Mouse (Mus musculus) intestine, embryonic 16.5 days (tissue): ENCODE results near the gene Ccdc82. TPM values are rescaled to one million over a fixed set of nuclear protein-coding genes. Genes with fewer than 3 reads are reported as not detected.

Experiments used
- ATAC-seq: fragments of 200-750 bp; cut with Nextera tagmentation; 2 replicates; pipeline ENCODE4 v1.8.0; 2017; ENCODE audit warnings: moderate TSS enrichment, moderate library complexity
- H3K27ac ChIP-seq: fragments of 300-500 bp; sonication (generic); 2 replicates; pipeline ENCODE4 v1.5.1; 2014; ENCODE audit warnings: mild to moderate bottlenecking, low read length
- H3K27me3 ChIP-seq: fragments of 300-500 bp; sonication (generic); replicated peaks from 2 replicates; pipeline ENCODE4 v1.6.1; 2014; ENCODE audit warnings: low read length, control low read depth, mixed read lengths; ENCODE audit not compliant: control insufficient read depth, insufficient read depth
- H3K36me3 ChIP-seq: fragments of 300-500 bp; sonication (generic); 2 replicates; pipeline ENCODE4 v1.6.1; 2014; ENCODE audit warnings: low read length, control low read depth; ENCODE audit not compliant: control insufficient read depth, insufficient read depth
- H3K4me1 ChIP-seq: fragments of 300-500 bp; sonication (generic); 2 replicates; pipeline ENCODE4 v1.6.1; 2014; ENCODE audit warnings: low read length, control low read depth, mixed read lengths; ENCODE audit not compliant: control insufficient read depth, insufficient read depth
- H3K4me2 ChIP-seq: fragments of 300-500 bp; sonication (generic); 2 replicates; pipeline ENCODE4 v1.6.1; 2014; ENCODE audit warnings: low read depth, low read length, control low read depth
- H3K4me3 ChIP-seq: fragments of 300-500 bp; sonication (generic); 2 replicates; pipeline ENCODE4 v1.5.1; 2014; ENCODE audit warnings: mild to moderate bottlenecking, low read length
- H3K9ac ChIP-seq: fragments of 300-500 bp; sonication (generic); 2 replicates; pipeline ENCODE4 v1.6.1; 2014; ENCODE audit warnings: low read depth, low read length
- H3K9me3 ChIP-seq: fragments of 300-500 bp; sonication (generic); 2 replicates; pipeline ENCODE4 v1.6.1; 2016; ENCODE audit warnings: low read length, control low read depth; ENCODE audit not compliant: control insufficient read depth
- WGBS: fragments of 180-500 bp; shearing (Covaris S2); extraction: QIAGEN DNeasy Blood & Tissue Kit; methylation state at CpG from one replicate; pipeline ENCODE4 v1.1.7; 2014; 5-methylcytosine and 5-hydroxymethylcytosine counted together
- polyA plus RNA-seq: library from polyadenylated mRNA; unstranded; fragments of >200 nt; fragmentation: Nextera tagmentation; extraction: Ambion mirVana; gene quantifications from 2 replicates; pipeline ENCODE4 v1.2.1, GENCODE M21; 2015

Gene Ccdc82
- polyA plus RNA-seq, 1 experiment from 2014 or later = 7.5 TPM

- Histone ChIP-seq H3K9ac (no peak overlapping the region), H3K4me1 (peaks cover 17% of the 10 kb centered on the region), H3K27ac (no peak overlapping the region), H3K36me3 (no peaks in the 10 kb centered on the region), H3K27me3 (no peaks in the 10 kb centered on the region), H3K4me3 (no peak overlapping the region), H3K4me2 (no peak overlapping the region), H3K9me3 (no peaks in the 10 kb centered on the region)
- ATAC-seq = peak; percentile 62
- 35% methylated on average over 6 of the region's 6 CpGs for WGBS
These were observed 57.2 kb downstream of the Ccdc82 start for GRCm38 (mm10) chr9:13303976-13304375.

- H3K4me1 ChIP-seq = peaks cover 11% of the 10 kb centered on the region
- no peak overlapping the region for H3K4me3 ChIP-seq
- H3K27ac ChIP-seq = no peak overlapping the region
- H3K9ac ChIP-seq = no peak overlapping the region
- no peaks in the 10 kb centered on the region for H3K27me3 ChIP-seq
- 87% methylated on average over 3 of the region's 3 CpGs for WGBS
- no peaks in the 10 kb centered on the region for H3K36me3 ChIP-seq
- H3K4me2 ChIP-seq = no peak overlapping the region
- no peak for ATAC-seq
- no peaks in the 10 kb centered on the region for H3K9me3 ChIP-seq
These were observed 59.7 kb downstream of the Ccdc82 start for GRCm38 (mm10) chr9:13306471-13306870.

DNA sequence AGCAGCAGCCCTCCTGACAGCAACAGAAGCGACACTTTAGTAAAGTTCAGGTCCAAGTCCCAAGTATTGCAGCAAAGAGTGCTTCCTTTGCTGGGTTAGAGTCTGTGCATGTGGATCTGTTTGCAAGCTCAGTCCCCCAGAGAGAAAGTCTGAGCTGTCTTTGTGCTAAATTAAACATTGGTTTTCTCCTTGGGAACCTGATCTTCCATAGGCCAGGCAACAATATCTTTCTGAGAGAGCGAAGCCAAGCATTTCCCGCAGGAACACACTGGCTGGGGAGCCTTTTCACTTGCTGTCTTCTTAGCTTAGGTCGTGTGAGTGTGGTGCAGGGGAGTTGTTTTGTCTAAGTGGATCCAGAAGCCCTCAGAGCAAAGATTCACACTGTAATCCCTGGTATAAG lies 60.5 kb downstream of the Ccdc82 start:
- peaks cover 3% of the 10 kb centered on the region; the same call in 1 of the 2 replicates for H3K4me1 ChIP-seq
- no peaks in the 10 kb centered on the region for H3K9me3 ChIP-seq
- H3K27me3 ChIP-seq = no peaks in the 10 kb centered on the region
- no peak overlapping the region for H3K27ac ChIP-seq
- no peak overlapping the region for H3K4me3 ChIP-seq
- no peak overlapping the region for H3K4me2 ChIP-seq
- WGBS = 56% methylated on average over 4 of the region's 4 CpGs
- H3K36me3 ChIP-seq = no peaks in the 10 kb centered on the region
- no peak for ATAC-seq
- H3K9ac ChIP-seq = no peak overlapping the region

DNA sequence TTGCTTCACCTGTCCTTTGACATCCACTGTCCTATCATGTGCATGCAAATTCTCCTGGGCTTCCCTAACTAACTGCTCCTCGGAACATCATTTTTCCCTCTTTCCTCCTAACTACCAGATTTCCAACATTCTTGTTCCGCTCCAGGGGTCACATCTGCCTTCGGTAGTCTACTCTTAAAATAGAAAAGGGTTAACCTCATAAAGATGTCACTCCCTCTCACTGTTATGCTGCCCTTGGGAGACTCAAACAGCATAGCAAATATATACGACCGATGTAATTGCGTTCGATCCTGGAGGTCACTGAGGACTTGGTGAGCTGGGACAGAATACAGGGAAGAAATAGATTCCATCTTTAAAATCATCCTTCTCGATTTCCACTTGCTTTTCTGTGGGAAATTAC lies 62.0 kb downstream of the Ccdc82 start:
- WGBS = 67% methylated on average over 8 of the region's 8 CpGs
- Histone ChIP-seq H3K4me2 (no peak overlapping the region), H3K9ac (no peak overlapping the region), H3K9me3 (no peaks in the 10 kb centered on the region), H3K27ac (no peak overlapping the region), H3K27me3 (no peaks in the 10 kb centered on the region), H3K4me3 (no peak overlapping the region), H3K36me3 (no peaks in the 10 kb centered on the region), H3K4me1 (no peaks in the 10 kb centered on the region)
- no peak for ATAC-seq

- Histone ChIP-seq H3K9ac (no peak overlapping the region), H3K27ac (no peak overlapping the region), H3K4me1 (no peaks in the 10 kb centered on the region), H3K36me3 (no peaks in the 10 kb centered on the region), H3K9me3 (no peaks in the 10 kb centered on the region), H3K27me3 (no peaks in the 10 kb centered on the region), H3K4me3 (no peak overlapping the region), H3K4me2 (no peak overlapping the region)
- no peak for ATAC-seq
- WGBS = 70% methylated on average over 7 of the region's 7 CpGs
These were observed 63.1 kb downstream of the Ccdc82 start for GRCm38 (mm10) chr9:13309807-13310206.

- Histone ChIP-seq H3K27ac (no peak overlapping the region), H3K36me3 (no peaks in the 10 kb centered on the region), H3K4me3 (no peak overlapping the region), H3K9ac (no peak overlapping the region), H3K4me1 (no peaks in the 10 kb centered on the region), H3K9me3 (no peaks in the 10 kb centered on the region), H3K4me2 (no peak overlapping the region), H3K27me3 (no peaks in the 10 kb centered on the region)
- 70% methylated on average over 3 of the region's 3 CpGs for WGBS
- no peak for ATAC-seq
These were observed 63.5 kb downstream of the Ccdc82 start for GRCm38 (mm10) chr9:13310236-13310635.

DNA sequence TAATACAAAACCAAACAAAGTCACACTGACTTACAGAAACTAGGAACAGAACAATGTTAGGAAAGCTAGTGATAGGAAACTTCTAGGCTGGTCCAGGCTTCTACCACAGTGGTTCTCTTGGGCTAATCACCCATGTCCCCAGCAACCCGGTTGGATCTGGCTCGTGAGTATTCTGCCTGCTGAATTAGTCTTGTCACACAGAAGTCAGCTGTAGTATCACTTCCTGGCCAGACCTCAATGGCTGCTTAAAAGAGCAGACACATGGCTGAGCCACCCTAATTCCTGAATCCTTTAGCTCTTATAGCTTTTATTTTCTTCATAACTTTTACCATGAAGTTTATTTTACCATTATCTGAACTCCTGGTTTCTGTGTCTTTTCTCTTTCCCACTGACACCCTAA lies 64.3 kb downstream of the Ccdc82 start:
- no peaks in the 10 kb centered on the region for H3K36me3 ChIP-seq
- no peak overlapping the region for H3K9ac ChIP-seq
- peaks cover 4% of the 10 kb centered on the region; the same call in 1 of the 2 replicates for H3K4me1 ChIP-seq
- 45% methylated on average over 2 of the region's 2 CpGs for WGBS
- no peak overlapping the region for H3K4me3 ChIP-seq
- no peaks in the 10 kb centered on the region for H3K27me3 ChIP-seq
- ATAC-seq = no peak
- H3K4me2 ChIP-seq = no peak overlapping the region
- H3K27ac ChIP-seq = no peak overlapping the region
- H3K9me3 ChIP-seq = no peaks in the 10 kb centered on the region

DNA sequence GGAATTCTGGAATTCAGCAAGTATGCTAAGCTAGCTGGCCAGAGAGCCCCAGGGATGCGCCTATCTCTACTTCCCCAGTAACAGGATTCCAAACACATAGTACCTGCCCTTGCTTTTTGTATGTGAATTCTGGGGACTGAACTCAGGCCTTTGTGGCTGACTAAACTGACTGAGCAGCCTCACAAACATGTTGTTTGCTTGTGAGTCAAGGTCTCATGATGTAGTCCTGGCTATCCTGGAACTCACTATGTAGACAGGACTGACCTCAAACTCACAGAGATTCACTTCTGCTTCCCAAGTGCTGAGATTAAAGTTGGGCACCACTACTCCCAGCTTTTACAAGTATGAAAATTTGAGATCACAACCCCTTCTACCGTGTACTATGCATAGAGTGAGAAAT lies 67.2 kb downstream of the Ccdc82 start:
- no peak for ATAC-seq
- H3K9me3 ChIP-seq = no peaks in the 10 kb centered on the region
- no peaks in the 10 kb centered on the region for H3K36me3 ChIP-seq
- 88% methylated on average over 2 of the region's 2 CpGs for WGBS
- H3K4me3 ChIP-seq = no peak overlapping the region
- peaks cover 4% of the 10 kb centered on the region; the same call in 1 of the 2 replicates for H3K4me1 ChIP-seq
- H3K27ac ChIP-seq = no peak overlapping the region
- H3K4me2 ChIP-seq = no peak overlapping the region
- no peaks in the 10 kb centered on the region for H3K27me3 ChIP-seq
- no peak overlapping the region for H3K9ac ChIP-seq

DNA sequence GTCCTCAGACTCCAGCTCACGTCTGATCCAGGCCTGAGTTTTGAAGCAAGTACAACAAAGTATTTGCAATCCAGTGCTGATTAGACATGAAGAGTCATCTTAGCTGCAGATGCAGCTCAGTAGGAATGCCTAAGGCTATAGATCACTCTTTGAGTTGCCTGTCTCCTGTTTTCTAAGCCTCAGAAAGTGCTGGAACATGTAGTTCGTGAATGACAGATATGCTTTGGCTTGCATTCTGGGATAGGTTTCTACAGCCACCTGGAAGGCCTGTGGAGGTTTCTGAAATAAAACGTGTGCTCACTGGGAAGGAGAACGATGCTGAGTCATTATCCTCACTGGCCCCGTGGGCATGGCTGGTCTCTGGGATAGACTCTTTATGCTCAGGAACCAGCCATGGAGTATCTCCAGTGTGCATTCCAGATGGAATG lies 67.8 kb downstream of the Ccdc82 start:
- ATAC-seq = no peak
- H3K4me2 ChIP-seq = no peak overlapping the region
- WGBS = 74% methylated on average over 5 of the region's 5 CpGs

DNA sequence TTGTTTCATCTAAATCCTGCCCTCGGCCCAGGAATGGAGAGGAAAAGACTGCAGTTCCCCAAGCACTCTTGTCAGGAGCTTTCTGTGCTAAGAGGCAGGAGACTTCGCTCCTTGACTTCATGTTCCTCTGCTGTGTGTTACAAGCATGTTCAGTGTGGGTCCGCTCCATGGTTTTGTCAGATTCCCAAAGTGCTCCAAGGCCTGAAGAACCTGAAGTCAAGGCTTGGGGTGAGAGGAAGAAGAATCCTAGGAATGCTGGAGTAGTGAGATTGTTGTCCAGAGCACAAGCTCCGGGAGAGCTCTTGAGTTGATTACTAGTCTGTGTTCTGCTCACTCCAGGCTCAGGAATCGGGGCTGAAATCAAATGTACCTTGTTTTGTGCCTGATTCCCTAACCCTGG lies 68.6 kb downstream of the Ccdc82 start:
- ATAC-seq = no peak
- Histone ChIP-seq H3K9me3 (no peaks in the 10 kb centered on the region), H3K9ac (no peak overlapping the region), H3K4me3 (no peak overlapping the region), H3K4me2 (no peak overlapping the region), H3K27ac (no peak overlapping the region), H3K4me1 (peaks cover 4% of the 10 kb centered on the region; the same call in 1 of the 2 replicates), H3K27me3 (no peaks in the 10 kb centered on the region), H3K36me3 (no peaks in the 10 kb centered on the region)
- WGBS = 62% methylated on average over 5 of the region's 5 CpGs

More for the DNA sequence above, 67.8 kb downstream of the Ccdc82 start:
- Histone ChIP-seq H3K9ac (no peak overlapping the region), H3K4me3 (no peak overlapping the region), H3K27ac (no peak overlapping the region), H3K36me3 (no peaks in the 10 kb centered on the region), H3K9me3 (no peaks in the 10 kb centered on the region), H3K4me1 (peaks cover 4% of the 10 kb centered on the region; the same call in 1 of the 2 replicates), H3K27me3 (no peaks in the 10 kb centered on the region)
